Mouse (Mus musculus) heart, adult 2 months (tissue): ENCODE measurements around the gene Zfp446. TPM values are rescaled to one million over a fixed set of nuclear protein-coding genes. Genes with fewer than 3 reads are reported as not detected.
A peak's percentile ranks its signal among the peaks of the same experiment; 100 is the strongest.

ENCODE experiments used
- DNase-seq, 2 experiments: peaks; one replicate each; pipeline ENCODE4 v3.0.0; 2021
- H3K27ac ChIP-seq: fragments of 200-600 bp; 2 replicates; pipeline ENCODE4 v1.8.1; 2022
- H3K27me3 ChIP-seq: fragments of 200-500 bp; 2 replicates; pipeline ENCODE4 v1.6.1; 2012; ENCODE audit warnings: mild to moderate bottlenecking, low read length, inconsistent platforms, mixed read lengths; ENCODE audit not compliant: control insufficient read depth, insufficient read depth
- H3K36me3 ChIP-seq: fragments of 200-500 bp; 2 replicates; pipeline ENCODE4 v1.6.1; 2012; ENCODE audit warnings: low read length, inconsistent platforms; ENCODE audit not compliant: control insufficient read depth, insufficient read depth
- H3K4me1 ChIP-seq: fragments of 200-500 bp; 2 replicates; pipeline ENCODE4 v1.6.1; 2011; ENCODE audit warnings: low read length; ENCODE audit not compliant: control insufficient read depth, insufficient read depth
- H3K4me3 ChIP-seq: fragments of 200-600 bp; 2 replicates; pipeline ENCODE4 v1.8.1; 2022
- H3K79me2 ChIP-seq: fragments of 200-500 bp; replicated peaks from 2 replicates; pipeline ENCODE4 v1.6.1; 2012; ENCODE audit warnings: mild to moderate bottlenecking, inconsistent platforms, low read length, moderate library complexity, mixed read lengths; ENCODE audit not compliant: control insufficient read depth, insufficient read depth
- H3K9ac ChIP-seq: fragments of 200-500 bp; 2 replicates; pipeline ENCODE4 v1.6.1; 2012; ENCODE audit warnings: low read depth, mild to moderate bottlenecking, control low read depth, inconsistent platforms, low read length, mixed read lengths
- CTCF ChIP-seq: fragments of 200-600 bp; IDR thresholded peaks from 2 replicates; pipeline ENCODE4 v1.8.1; 2022; ENCODE audit warnings: antibody characterized with exemption, mild to moderate bottlenecking, moderate library complexity
- EP300 ChIP-seq: fragments of 200-500 bp; IDR thresholded peaks from 2 replicates; pipeline ENCODE4 v1.6.1; 2011; ENCODE audit warnings: low read depth, low read length, control low read depth; ENCODE audit not compliant: insufficient read depth
- POLR2A ChIP-seq: fragments of 200-500 bp; IDR thresholded peaks from 2 replicates; pipeline ENCODE4 v1.6.1; 2011; ENCODE audit warnings: mild to moderate bottlenecking, low read depth, low read length, control low read depth; ENCODE audit not compliant: insufficient read depth
- WGBS: fragments of 180-500 bp; shearing (Covaris S2); methylation state at CpG from one replicate; pipeline ENCODE4 v1.1.7; 2018; 5-methylcytosine and 5-hydroxymethylcytosine counted together
- intact Hi-C: fragments of 180-260 bp; cut with DNase I; formaldehyde crosslinking; loops from one replicate; pipeline ENCODE4 v1.15.1; 2025
- polyA plus RNA-seq: library from polyadenylated mRNA; depleted of rRNA; stranded (reverse); fragments of >200 nt; gene quantifications from 2 replicates; pipeline ENCODE4 v1.2.3, GENCODE M21; 2012
- total RNA-seq, 2 experiments: library from RNA; stranded (reverse); gene quantifications; 2 replicates each; pipeline ENCODE4 v1.2.3; 2021

The Zfp446 gene
- total and polyA plus RNA-seq, 3 experiments = 2.2 to 4.2 (median 2.9) TPM

GRCm38 (mm10) chr7:12961511-12962141, 16.0 kb upstream of the Zfp446 start:
- H3K27ac ChIP-seq = peak overlapping the region; percentile 75
- no peaks in the 10 kb centered on the region; the same call in 1 of the 2 replicates for H3K79me2 ChIP-seq
- H3K36me3 ChIP-seq = no peaks in the 10 kb centered on the region
- peak overlapping the region; percentile 73 for H3K9ac ChIP-seq
- peaks cover 4% of the 10 kb centered on the region for H3K4me1 ChIP-seq
- no peaks in the 10 kb centered on the region for H3K27me3 ChIP-seq
- TF ChIP-seq CTCF (no peak), POLR2A (peak; percentile 86), EP300 (0 out of 2 replicates have a peak, but pooled peaks have one; percentile 49)
- WGBS = 1% methylated on average over 29 of the region's 29 CpGs
- peak; percentile 56 to 63 for DNase-seq
- intact Hi-C loops = loop anchor here (10.0 kb wide), 1 partner anchor 83 kb away; no protein-coding TSS in a partner anchor
- H3K4me3 ChIP-seq = peak overlapping the region; percentile 55

GRCm38 (mm10) chr7:12965678-12966091, 12.0 kb upstream of the Zfp446 start, which contains the start of gene Zfp324:
TSS of gene Zfp324 (plus strand) at chr7:12965838.
- TF ChIP-seq CTCF = no peak
- peak; percentile 88 for TF ChIP-seq POLR2A
- TF ChIP-seq EP300 = peak; percentile 39; the same call in 1 of the 2 replicates
- intact Hi-C loops = loop anchor here (2.0 to 10.0 kb wide), 2 partner anchors 17 to 79 kb away; no protein-coding TSS in a partner anchor

GRCm38 (mm10) chr7:12966104-12966845, 11.4 kb upstream of the Zfp446 start:
- 2% methylated on average over 29 of the region's 29 CpGs for WGBS
- TF ChIP-seq EP300 (no peak), CTCF (no peak), POLR2A (no peak)
- Histone ChIP-seq H3K79me2 (no peaks in the 10 kb centered on the region; the same call in 1 of the 2 replicates), H3K27me3 (no peaks in the 10 kb centered on the region), H3K27ac (peak overlapping the region; percentile 86), H3K36me3 (no peaks in the 10 kb centered on the region), H3K4me1 (peaks cover 4% of the 10 kb centered on the region), H3K9ac (peak overlapping the region; percentile 90), H3K4me3 (peak overlapping the region; percentile 90)
- peak; percentile 73 for DNase-seq
- intact Hi-C loops = loop anchor here (10.0 kb wide), 1 partner anchor 79 kb away; no protein-coding TSS in a partner anchor

More at GRCm38 (mm10) chr7:12965678-12966091, 12.0 kb upstream of the Zfp446 start, which contains the start of gene Zfp324:
- H3K4me1 ChIP-seq = peaks cover 4% of the 10 kb centered on the region
- DNase-seq = peak; percentile 90 to 94
- peak within 1 kb of the TSS; percentile 86 for H3K27ac ChIP-seq
- no peaks in the 10 kb centered on the region for H3K27me3 ChIP-seq
- peak within 1 kb of the TSS; percentile 90 for H3K9ac ChIP-seq
- no peaks in the 10 kb centered on the region; the same call in 1 of the 2 replicates for H3K79me2 ChIP-seq
- no peaks in the 10 kb centered on the region for H3K36me3 ChIP-seq
- 0% methylated on average over 23 of the region's 23 CpGs for WGBS
- H3K4me3 ChIP-seq = peak within 1 kb of the TSS; percentile 90

- Histone ChIP-seq H3K4me3 (no peak overlapping the region), H3K4me1 (peaks cover 3% of the 10 kb centered on the region), H3K36me3 (no peaks in the 10 kb centered on the region), H3K27ac (no peak overlapping the region), H3K79me2 (no peaks in the 10 kb centered on the region; the same call in 1 of the 2 replicates), H3K27me3 (no peaks in the 10 kb centered on the region), H3K9ac (no peak overlapping the region)
- DNase-seq = no peak
- WGBS = 93% methylated on average over 25 of the region's 25 CpGs
- intact Hi-C loops = no loop called here
- no peak for TF ChIP-seq CTCF
- TF ChIP-seq EP300 = no peak
These were observed 6.7 kb upstream of the Zfp446 start for GRCm38 (mm10) chr7:12970906-12971305.

- H3K4me1 ChIP-seq = peaks cover 3% of the 10 kb centered on the region
- no peak overlapping the region for H3K9ac ChIP-seq
- H3K4me3 ChIP-seq = no peak overlapping the region
- WGBS = 53% methylated on average over 18 of the region's 18 CpGs
- no peaks in the 10 kb centered on the region for H3K27me3 ChIP-seq
- peak overlapping the region; percentile 99 for H3K27ac ChIP-seq
- DNase-seq = no peak
- no peaks in the 10 kb centered on the region for H3K79me2 ChIP-seq
- intact Hi-C loops = loop anchor here (1.0 to 5.0 kb wide), 3 partner anchors 30 to 57 kb away; partner anchors contain the start of gene Rps5
- H3K36me3 ChIP-seq = no peaks in the 10 kb centered on the region
- TF ChIP-seq POLR2A = no peak
These were observed 1.5 kb downstream of the Zfp446 start for GRCm38 (mm10) chr7:12978931-12979722.
